Mouse (Mus musculus) liver, embryonic 14.5 days (tissue): Measurements from ENCODE around the gene Cd3d.

Source experiments
- CTCF ChIP-seq: IDR thresholded peaks from 2 replicates; pipeline ENCODE4 v1.5.1; 2016; ENCODE audit warnings: antibody characterized with exemption, low read depth, control low read depth
- EP300 ChIP-seq: IDR thresholded peaks from 2 replicates; pipeline ENCODE4 v1.6.1; 2016; ENCODE audit warnings: antibody characterized with exemption, low read depth

GRCm38 (mm10) chr9:44985721-44986161, 4.2 kb downstream of the Cd3d start:
- TF ChIP-seq CTCF, result no peak
- TF ChIP-seq EP300, result no peak
